Mouse (Mus musculus): ENCODE measurements around the gene Syt8. TPM values are rescaled to one million over a fixed set of nuclear protein-coding genes. Genes with fewer than 3 reads are reported as not detected.
"Not testable (repeated sequence)": the region's sequence is repeated elsewhere in the genome, so short reads cannot be mapped to it uniquely, and the experiment has no call there.

Syt8 gene
- total RNA-seq (2021): not detected in 2 replicates
- long read RNA-seq, experiment 1: 0 reads
- long read RNA-seq, experiment 2: 0 reads

- DNase-seq: no peak
Observed at GRCm38 (mm10) chr7:142434137-142434865, at the start of gene Syt8. Gene Syt8, plus strand, starts transcription at chr7:142434850.

GRCm38 (mm10) chr7:142385742-142386403 is 48.8 kb upstream of the Syt8 start:
- peak; percentile 12 for DNase-seq

DNA sequence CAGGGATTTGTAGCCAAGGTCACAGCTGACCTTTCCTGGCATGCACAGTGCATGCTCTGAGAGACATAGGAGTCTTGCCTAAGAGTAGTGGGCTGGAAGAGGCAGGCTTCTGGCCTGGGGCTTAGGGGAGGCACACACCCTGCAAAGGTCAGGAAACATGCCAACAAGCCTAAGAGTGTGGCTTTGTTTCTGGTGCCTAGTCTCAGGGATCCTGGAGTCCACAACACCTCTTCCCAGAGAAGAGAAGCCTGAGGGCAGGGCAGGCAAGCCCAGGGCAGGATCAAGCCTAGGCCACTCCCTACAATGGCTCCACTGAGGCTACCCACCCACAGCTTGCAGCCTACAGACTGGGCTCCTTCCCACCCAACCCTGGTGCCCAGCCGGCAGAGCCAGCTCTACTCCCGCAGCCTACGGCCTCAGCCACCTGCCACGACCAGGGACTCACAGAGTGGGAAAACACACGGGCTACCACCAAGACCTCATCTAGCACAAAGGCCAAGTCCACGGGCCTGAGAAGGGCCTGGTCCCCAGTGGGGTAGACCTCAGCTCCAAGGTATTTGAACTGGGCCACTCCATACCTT is 47.9 kb upstream of the Syt8 start:
- peak; percentile 76 for DNase-seq

DNA sequence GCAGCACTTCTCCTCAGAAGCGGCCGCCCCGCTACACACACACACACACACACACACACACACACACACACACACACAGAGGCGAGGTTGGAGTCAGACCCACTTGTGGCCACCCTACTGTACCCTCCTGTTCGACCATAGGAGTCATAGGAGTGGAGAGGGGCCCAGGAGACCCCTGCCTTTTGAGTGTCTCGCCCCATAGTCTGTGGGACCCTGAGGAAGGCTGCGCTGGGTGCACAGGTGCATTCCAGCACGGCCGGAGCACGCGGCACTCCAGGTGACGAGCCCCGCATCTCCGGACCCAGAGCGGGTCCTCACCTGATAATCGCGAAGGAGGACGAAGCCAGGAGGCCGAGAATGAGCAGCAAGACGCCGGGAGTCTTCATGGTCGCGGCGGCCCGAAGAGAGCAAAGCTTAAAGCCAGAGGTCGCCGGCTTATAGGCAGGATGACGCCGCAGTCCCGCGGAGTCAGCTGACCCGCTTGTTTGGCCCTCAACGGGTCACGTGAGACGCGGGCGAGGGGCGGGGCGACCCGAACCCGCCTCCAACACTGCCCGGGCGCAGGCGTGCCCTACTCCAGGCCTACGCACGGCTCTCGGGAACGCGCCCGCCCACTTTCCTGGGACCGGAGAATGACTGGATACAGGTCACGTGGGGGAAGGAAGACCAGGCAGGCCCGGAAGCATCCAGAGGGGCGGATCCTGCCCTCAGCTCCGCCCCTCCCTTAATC is 47.1 kb upstream of the Syt8 start, which contains the start of gene Ctsd:
Ctsd (minus strand) TSS at position 620 of the 730 bp plus-strand sequence.
- DNase-seq: peak; percentile 99

GRCm38 (mm10) chr7:142388198-142388597 is 46.5 kb upstream of the Syt8 start:
- DNase-seq: no peak

GRCm38 (mm10) chr7:142388740-142389139 is 45.9 kb upstream of the Syt8 start:
- no peak for DNase-seq

GRCm38 (mm10) chr7:142389961-142390650 is 44.5 kb upstream of the Syt8 start:
- DNase-seq: no peak

DNA sequence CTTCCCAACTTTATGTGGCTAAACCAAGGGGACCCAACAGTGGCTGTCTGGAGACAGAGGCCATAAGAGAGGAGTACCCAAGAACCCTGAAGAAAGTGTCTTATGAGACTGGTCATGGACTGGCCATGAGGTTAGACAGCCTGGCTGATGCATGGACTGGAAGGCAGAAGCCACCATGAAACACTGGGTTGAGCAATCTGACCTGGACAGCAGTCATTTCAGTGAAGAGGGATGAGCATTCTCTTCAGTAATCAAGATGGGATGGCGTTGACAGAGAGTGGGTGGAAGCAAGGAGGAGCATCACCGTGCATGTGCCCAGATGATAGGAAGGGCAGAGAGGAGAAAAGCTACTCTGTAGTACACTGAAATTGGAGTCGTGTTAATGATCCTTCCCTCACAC is 43.5 kb upstream of the Syt8 start:
- peak; percentile 65 for DNase-seq

DNA sequence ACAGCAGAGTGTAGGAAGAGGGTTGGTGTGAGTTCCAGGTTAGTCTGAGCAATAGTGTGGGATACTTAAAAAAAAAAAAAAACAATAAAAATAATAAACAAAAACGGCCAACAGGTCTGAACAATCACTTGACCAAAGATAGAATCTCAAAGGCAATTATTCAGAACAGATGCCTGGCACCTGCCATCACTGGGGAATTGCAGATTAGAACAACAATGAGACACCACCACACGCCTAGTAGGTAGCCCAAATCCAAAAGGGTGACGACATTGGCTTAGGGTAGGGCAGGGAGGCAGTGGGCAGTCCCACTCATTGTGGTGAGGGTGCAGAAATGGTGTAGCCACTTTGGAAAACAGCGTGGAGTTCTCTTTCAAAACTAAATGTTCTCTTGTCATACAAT is 43.0 kb upstream of the Syt8 start:
- DNase-seq: no peak

DNA sequence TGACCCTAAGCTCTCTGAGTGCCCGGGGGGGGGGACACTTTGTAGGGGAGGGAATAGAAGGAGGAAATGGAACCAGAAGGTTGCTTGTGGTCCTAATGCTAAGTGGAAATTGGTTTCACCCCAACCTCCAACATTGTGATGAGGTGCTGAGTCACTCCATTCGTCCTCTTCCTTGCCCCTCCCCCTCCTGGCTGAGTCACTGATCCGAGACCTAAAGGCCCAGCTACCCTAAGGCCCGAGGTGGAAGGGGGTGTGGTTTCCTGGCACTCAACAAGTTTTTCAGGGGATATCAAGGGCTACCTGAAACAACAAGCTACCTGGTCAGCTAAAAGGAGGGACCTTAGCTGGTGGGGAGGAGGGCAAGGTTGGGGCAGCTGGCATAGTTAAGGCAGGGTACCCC is 41.5 kb upstream of the Syt8 start:
- peak; percentile 88 for DNase-seq

GRCm38 (mm10) chr7:142394261-142395190 is 40.1 kb upstream of the Syt8 start:
- DNase-seq: no peak

DNA sequence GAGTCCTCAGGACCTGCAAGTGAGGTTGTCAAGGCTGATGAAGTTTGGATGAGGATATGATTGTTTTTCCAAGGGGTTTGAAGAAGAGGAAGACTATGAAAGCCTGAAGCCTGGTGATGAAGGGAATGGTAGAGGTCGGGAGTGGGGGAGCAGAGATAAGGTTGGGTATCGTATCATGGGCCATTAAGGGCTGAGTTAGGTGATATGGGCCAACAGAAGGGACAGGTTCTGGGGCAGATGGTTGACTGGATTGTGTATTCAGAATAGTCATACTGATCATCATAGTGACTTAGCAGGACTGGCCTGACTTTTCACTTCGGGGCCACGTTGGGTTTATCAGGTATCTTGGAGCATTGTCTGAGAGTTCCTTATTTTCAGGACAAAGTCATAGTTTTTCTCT is 39.2 kb upstream of the Syt8 start:
- no peak for DNase-seq

DNA sequence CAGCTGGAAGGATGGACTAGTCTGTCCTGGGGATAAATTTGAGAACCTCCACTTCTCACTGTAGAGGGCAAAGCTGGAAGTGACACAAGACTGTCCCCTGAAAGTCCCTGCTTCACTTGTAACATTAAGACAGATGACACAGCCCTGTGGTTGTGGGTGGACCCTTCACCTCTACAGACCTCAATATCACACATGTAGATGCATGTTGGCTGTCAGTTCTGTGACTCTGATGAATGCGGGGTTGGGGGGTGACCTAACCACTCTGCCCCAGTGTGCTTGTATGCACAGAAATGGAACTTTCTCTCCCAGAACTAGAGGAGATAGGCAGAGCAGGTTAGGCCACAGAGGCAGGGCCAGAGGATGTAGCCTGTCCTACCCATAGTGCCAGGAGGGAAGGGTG is 38.0 kb upstream of the Syt8 start:
- no peak for DNase-seq

- no peak for DNase-seq
Observed at GRCm38 (mm10) chr7:142398052-142398451, 36.6 kb upstream of the Syt8 start.

DNA sequence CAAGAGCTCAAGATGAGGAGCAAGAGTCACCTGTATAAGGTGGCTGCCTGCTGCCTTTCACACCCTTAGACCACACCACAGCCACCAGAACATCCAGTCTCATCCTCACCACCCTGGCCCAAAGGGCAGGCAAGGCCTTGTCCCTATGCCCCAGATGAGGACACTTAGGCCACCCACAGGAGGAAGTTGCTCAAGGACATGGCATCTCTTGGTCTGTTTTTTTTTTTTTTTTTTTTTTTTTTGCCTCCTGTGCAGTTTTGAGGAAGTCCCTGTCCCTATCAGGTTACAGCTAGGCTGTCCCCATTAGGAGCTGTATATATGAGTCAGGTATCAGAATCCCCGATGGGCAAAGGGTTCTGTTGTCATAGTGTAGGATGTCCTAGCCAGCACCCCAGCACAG is 35.4 kb upstream of the Syt8 start:
- no peak for DNase-seq

- no peak for DNase-seq
Observed at GRCm38 (mm10) chr7:142400112-142400749, 34.4 kb upstream of the Syt8 start.

DNA sequence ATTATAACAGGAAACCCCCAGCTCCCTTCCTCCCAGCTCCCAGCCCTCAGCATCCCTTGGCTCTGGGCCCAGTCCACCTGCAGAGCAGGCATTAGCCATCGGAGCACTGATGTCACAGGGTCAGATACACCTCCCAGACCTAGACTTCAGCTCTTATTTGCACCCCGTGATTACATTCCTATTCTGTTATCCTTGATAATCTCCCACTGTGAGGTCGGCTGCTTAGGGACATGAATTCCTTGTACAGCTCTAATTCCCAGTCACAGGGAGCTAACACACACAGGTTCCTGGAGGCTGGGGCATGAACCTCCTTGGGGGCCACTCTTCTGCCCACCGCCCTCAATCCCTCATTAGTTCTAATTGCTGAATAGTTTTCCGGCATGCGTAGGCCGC is 33.9 kb upstream of the Syt8 start:
- DNase-seq: no peak

DNA sequence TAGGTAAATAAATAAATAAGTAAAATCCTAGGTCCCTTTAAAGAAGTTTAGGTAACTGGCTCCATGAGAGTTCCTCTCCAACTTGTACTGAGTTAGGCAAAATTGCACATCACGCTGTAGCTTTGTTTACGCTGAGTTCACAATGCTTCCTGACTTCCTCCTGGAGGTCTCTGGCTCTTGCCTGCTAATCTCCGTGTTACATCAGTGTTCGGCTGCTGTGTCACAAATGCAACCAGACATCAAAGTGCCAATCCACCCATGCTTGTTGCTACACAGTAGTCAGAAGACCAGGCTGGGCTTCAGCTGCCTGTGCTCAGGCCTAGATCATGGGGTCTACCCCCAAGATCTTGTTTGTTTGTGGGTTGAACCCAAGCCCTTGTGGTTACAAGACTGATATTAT is 31.1 kb upstream of the Syt8 start:
- no peak for DNase-seq

GRCm38 (mm10) chr7:142405134-142405533 is 29.5 kb upstream of the Syt8 start:
- DNase-seq: not testable (repeated sequence)

DNA sequence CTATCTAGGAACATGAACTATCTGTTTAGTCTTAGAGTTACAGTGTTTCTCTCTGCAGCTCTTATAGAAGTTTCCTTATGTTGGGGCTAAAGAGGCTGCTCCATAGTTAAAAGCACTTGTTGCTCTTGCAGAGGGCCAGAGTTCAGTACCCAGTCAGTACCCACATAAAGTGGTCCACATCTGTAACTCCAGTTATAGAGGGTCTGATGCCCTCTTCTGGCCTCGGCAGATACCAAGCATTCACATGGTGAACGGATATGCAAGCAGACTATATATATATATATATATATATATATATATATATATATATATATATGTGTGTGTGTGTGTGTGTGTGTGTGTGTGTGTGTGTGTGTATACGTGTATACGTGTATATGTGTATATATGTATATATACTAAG is 26.7 kb upstream of the Syt8 start:
- no peak for DNase-seq

Data from adrenal gland, postnatal 14 days (tissue).